In genomic region chr8:46470091-46470791, GRCm38 (mm10) we compare ENCODE assay signal across 8 mouse cellular contexts. TPM values are rescaled to one million over a fixed set of nuclear protein-coding genes. Genes with fewer than 3 reads are reported as not detected.
DNase-seq lines count a peak whose midpoint lies in the region; ATAC-seq lines count a peak whose summit lies in the region.

No protein-coding gene starts in this region.

- peak; percentile 18 for DNase-seq in layer of hippocampus, adult 9-11 months
- no peak for DNase-seq in layer of hippocampus, adult 18-20 months (ENCODE audit: low spot score in 2 of 2)
- DNase-seq in adrenal gland, postnatal 36 days, result peak; percentile 61 to 78
- no peak for DNase-seq in heart, embryonic 10.5 days (ENCODE audit: low spot score)
- DNase-seq in ovary, postnatal 14 days (ENCODE audit: low spot score), result no peak
- no peak for DNase-seq in left cerebral cortex, adult 18-20 months (ENCODE audit: low spot score in 2 of 2)

- no peak overlapping the region for H3K9ac ChIP-seq in liver, embryonic 12.5 days
- no peak overlapping the region for H3K9ac ChIP-seq in neural tube, embryonic 13.5 days

- no peaks in the 10 kb centered on the region for H3K36me3 ChIP-seq in heart, embryonic 10.5 days
- no peaks in the 10 kb centered on the region for H3K36me3 ChIP-seq in liver, embryonic 12.5 days
- H3K36me3 ChIP-seq in neural tube, embryonic 13.5 days, result no peaks in the 10 kb centered on the region

- ATAC-seq in liver, embryonic 12.5 days, result peak; percentile 0; the same call in 1 of the 2 replicates
- ATAC-seq in neural tube, embryonic 13.5 days (ENCODE audit: low read depth), result no peak; the same call in 1 of the 2 replicates

- H3K27ac ChIP-seq in heart, embryonic 10.5 days, result peak overlapping the region; percentile 94; the same call in 1 of the 2 replicates
- peak overlapping the region; percentile 67 for H3K27ac ChIP-seq in liver, embryonic 12.5 days
- H3K27ac ChIP-seq in neural tube, embryonic 13.5 days (replicated peaks), result 0 out of 2 replicates have a peak overlapping the region, but pooled peaks have one; percentile 35

- H3K27me3 ChIP-seq in heart, embryonic 10.5 days (ENCODE audit: insufficient read depth, poor library complexity, severe bottlenecking), result no peaks in the 10 kb centered on the region
- no peaks in the 10 kb centered on the region for H3K27me3 ChIP-seq in liver, embryonic 12.5 days (replicated peaks)
- 0 out of 2 replicates have a peak, but pooled peaks cover 4% of the 10 kb centered on the region for H3K27me3 ChIP-seq in neural tube, embryonic 13.5 days

- WGBS in heart, embryonic 10.5 days, result 40% methylated on average over 15 of the region's 15 CpGs
- 34% methylated on average over 15 of the region's 15 CpGs for WGBS in liver, embryonic 12.5 days (ENCODE audit: insufficient replicate concordance)
- 42% methylated on average over 15 of the region's 15 CpGs for WGBS in neural tube, embryonic 13.5 days

- peak overlapping the region; percentile 98 for H3K4me2 ChIP-seq in liver, embryonic 12.5 days
- H3K4me2 ChIP-seq in neural tube, embryonic 13.5 days, result peak overlapping the region; percentile 74

- H3K4me1 ChIP-seq in heart, embryonic 10.5 days, result peaks cover 15% of the 10 kb centered on the region
- peaks cover 44% of the 10 kb centered on the region for H3K4me1 ChIP-seq in liver, embryonic 12.5 days
- peaks cover 16% of the 10 kb centered on the region for H3K4me1 ChIP-seq in neural tube, embryonic 13.5 days (replicated peaks)

- H3K9me3 ChIP-seq in heart, embryonic 10.5 days, result no peaks in the 10 kb centered on the region
- no peaks in the 10 kb centered on the region for H3K9me3 ChIP-seq in liver, embryonic 12.5 days (replicated peaks)
- H3K9me3 ChIP-seq in neural tube, embryonic 13.5 days, result no peaks in the 10 kb centered on the region

- H3K4me3 ChIP-seq in heart, embryonic 10.5 days, result peak overlapping the region; percentile 97
- peak overlapping the region; percentile 90 for H3K4me3 ChIP-seq in liver, embryonic 12.5 days
- peak overlapping the region; percentile 84 for H3K4me3 ChIP-seq in neural tube, embryonic 13.5 days

RNA-seq across cellular contexts. Expression of gene Acsl1, which starts 0.6 kb away (rescaled TPM):
- 10 to 100 TPM; 42.8 to 45.5 TPM for total RNA-seq in layer of hippocampus, adult 18-20 months (2021)
- 100 to 1,000 TPM; 398 to 483 TPM for total RNA-seq in adrenal gland, postnatal 36 days (2021)
- polyA plus RNA-seq in heart, embryonic 10.5 days (2016; fragmentation: Nextera tagmentation; extraction: Ambion mirVana), result 21.2 and 25.9 TPM in 2 replicates
- 42.5 and 44.1 TPM in 2 replicates for polyA plus RNA-seq in liver, embryonic 12.5 days (2016; fragmentation: Nextera tagmentation; extraction: Ambion mirVana)
- 13.2 and 17.7 TPM in 2 replicates for polyA plus RNA-seq in neural tube, embryonic 13.5 days (2015; fragmentation: Nextera tagmentation; extraction: Ambion mirVana)
- 10 to 100 TPM; 45.3 to 49.5 TPM for total RNA-seq in left cerebral cortex, adult 18-20 months (2021)

Comparison
In these comparisons a context has a peak if more than half of its experiments do, and no peak if none do; other contexts are left out.
1. DNase-seq: peak in layer of hippocampus, adult 9-11 months (single experiment) and adrenal gland, postnatal 36 days (2 of 2); none in layer of hippocampus, adult 18-20 months (0 of 2), heart, embryonic 10.5 days (single experiment), ovary, postnatal 14 days (single experiment) and left cerebral cortex, adult 18-20 months (0 of 2).
2. H3K27ac ChIP-seq: peak in every context shown above with its lines; median percentile 94 in heart, embryonic 10.5 days; 67 in liver, embryonic 12.5 days; 35 in neural tube, embryonic 13.5 days.
3. RNA of gene Acsl1, which starts 0.6 kb away (total RNA-seq): 398 to 483 TPM in adrenal gland, postnatal 36 days; 45.3 to 49.5 TPM in left cerebral cortex, adult 18-20 months and 42.8 to 45.5 TPM in layer of hippocampus, adult 18-20 months; every median in the first group is over 4 times any median in the second.
4. Peak in every context shown above with its lines, with median percentiles within 50 percentile points of each other: H3K4me3 ChIP-seq.